Mouse (Mus musculus) liver, embryonic 16.5 days (tissue): ENCODE results near the gene Pard6b. TPM values are rescaled to one million over a fixed set of nuclear protein-coding genes. Genes with fewer than 3 reads are reported as not detected.

Experiments used
- ATAC-seq: fragments of 200-750 bp; cut with Nextera tagmentation; 2 replicates; pipeline ENCODE4 v1.8.0; 2017; ENCODE audit warnings: low read depth, mild to moderate bottlenecking, moderate number of reproducible peaks, moderate library complexity
- H3K27ac ChIP-seq: fragments of 300-500 bp; sonication (generic); 2 replicates; pipeline ENCODE4 v1.5.1; 2014; ENCODE audit warnings: mild to moderate bottlenecking, low read length
- H3K27me3 ChIP-seq: fragments of 300-500 bp; sonication (generic); 2 replicates; pipeline ENCODE4 v1.6.1; 2014; ENCODE audit warnings: low read depth, low read length, mixed read lengths; ENCODE audit not compliant: control insufficient read depth, insufficient read depth
- H3K36me3 ChIP-seq: fragments of 300-500 bp; sonication (generic); 2 replicates; pipeline ENCODE4 v1.6.1; 2014; ENCODE audit warnings: mild to moderate bottlenecking; ENCODE audit not compliant: control insufficient read depth, insufficient read depth
- H3K4me1 ChIP-seq: fragments of 300-500 bp; sonication (generic); 2 replicates; pipeline ENCODE4 v1.6.1; 2014; ENCODE audit warnings: low read depth, low read length, mixed read lengths; ENCODE audit not compliant: control insufficient read depth
- H3K4me2 ChIP-seq: fragments of 300-500 bp; sonication (generic); 2 replicates; pipeline ENCODE4 v1.6.1; 2014; ENCODE audit warnings: low read depth, low read length, mixed read lengths
- H3K4me3 ChIP-seq: fragments of 300-500 bp; sonication (generic); 2 replicates; pipeline ENCODE4 v1.5.1; 2014; ENCODE audit warnings: low read depth, mild to moderate bottlenecking, low read length
- H3K9ac ChIP-seq: fragments of 300-500 bp; sonication (generic); 2 replicates; pipeline ENCODE4 v1.6.1; 2014; ENCODE audit warnings: low read depth, low read length
- H3K9me3 ChIP-seq: fragments of 300-500 bp; sonication (generic); replicated peaks from 2 replicates; pipeline ENCODE4 v1.6.1; 2016; ENCODE audit warnings: low read length; ENCODE audit not compliant: control insufficient read depth
- WGBS: fragments of 180-500 bp; shearing (Covaris S2); extraction: QIAGEN DNeasy Blood & Tissue Kit; methylation state at CpG from one replicate; pipeline ENCODE4 v1.1.7; 2014; ENCODE audit not compliant: insufficient replicate concordance; 5-methylcytosine and 5-hydroxymethylcytosine counted together
- polyA plus RNA-seq: library from polyadenylated mRNA; unstranded; fragments of >200 nt; fragmentation: Nextera tagmentation; extraction: Ambion mirVana; gene quantifications from 2 replicates; pipeline ENCODE4 v1.2.1, GENCODE M21; 2015

The Pard6b gene
- polyA plus RNA-seq: 2.3 and 2.7 TPM in 2 replicates

GRCm38 (mm10) chr2:168080431-168081246 is at the start of gene Pard6b:
Pard6b (plus strand) TSS chr2:168081004.
- peaks cover 17% of the 10 kb centered on the region for H3K4me1 ChIP-seq
- peak; percentile 89 for ATAC-seq
- H3K9ac ChIP-seq: peak within 1 kb of the TSS; percentile 69
- peak within 1 kb of the TSS; percentile 98 for H3K4me2 ChIP-seq
- WGBS: under 1% methylated on average over 67 of the region's 110 CpGs
- no peaks in the 10 kb centered on the region for H3K36me3 ChIP-seq
- peak within 1 kb of the TSS; percentile 46; the same call in 1 of the 2 replicates for H3K27ac ChIP-seq
- H3K27me3 ChIP-seq: peaks cover 14% of the 10 kb centered on the region
- no peaks in the 10 kb centered on the region for H3K9me3 ChIP-seq
- H3K4me3 ChIP-seq: peak within 1 kb of the TSS; percentile 69

GRCm38 (mm10) chr2:168031842-168032241 is 49.0 kb upstream of the Pard6b start:
- no peak for ATAC-seq

GRCm38 (mm10) chr2:168033905-168034304 is 46.9 kb upstream of the Pard6b start:
- no peak overlapping the region for H3K27ac ChIP-seq
- peak; percentile 53 for ATAC-seq
- no peaks in the 10 kb centered on the region for H3K9me3 ChIP-seq
- no peak overlapping the region for H3K4me2 ChIP-seq
- 19% methylated on average over 10 of the region's 10 CpGs for WGBS
- no peak overlapping the region for H3K4me3 ChIP-seq
- H3K9ac ChIP-seq: no peak overlapping the region
- peaks cover 6% of the 10 kb centered on the region for H3K4me1 ChIP-seq
- no peaks in the 10 kb centered on the region for H3K27me3 ChIP-seq
- H3K36me3 ChIP-seq: no peaks in the 10 kb centered on the region

More at GRCm38 (mm10) chr2:168031842-168032241, 49.0 kb upstream of the Pard6b start:
- peaks cover 5% of the 10 kb centered on the region for H3K9me3 ChIP-seq
- H3K9ac ChIP-seq: no peak overlapping the region
- no peaks in the 10 kb centered on the region for H3K36me3 ChIP-seq
- H3K27ac ChIP-seq: no peak overlapping the region
- no peak overlapping the region for H3K4me3 ChIP-seq
- H3K27me3 ChIP-seq: no peaks in the 10 kb centered on the region
- no peak overlapping the region for H3K4me2 ChIP-seq
- peaks cover 6% of the 10 kb centered on the region for H3K4me1 ChIP-seq
- 61% methylated on average over 2 of the region's 2 CpGs for WGBS

- H3K36me3 ChIP-seq: no peaks in the 10 kb centered on the region
- no peak overlapping the region for H3K9ac ChIP-seq
- H3K4me3 ChIP-seq: no peak overlapping the region
- ATAC-seq: no peak
- H3K4me2 ChIP-seq: no peak overlapping the region
- 60% methylated on average over 6 of the region's 6 CpGs for WGBS
- no peak overlapping the region for H3K27ac ChIP-seq
- H3K4me1 ChIP-seq: peaks cover 6% of the 10 kb centered on the region
- H3K27me3 ChIP-seq: no peaks in the 10 kb centered on the region
- H3K9me3 ChIP-seq: no peaks in the 10 kb centered on the region
These were observed 44.9 kb upstream of the Pard6b start for GRCm38 (mm10) chr2:168035907-168036306.

GRCm38 (mm10) chr2:168037063-168037462 is 43.7 kb upstream of the Pard6b start:
- no peak for ATAC-seq
- Histone ChIP-seq H3K9me3 (no peaks in the 10 kb centered on the region), H3K27ac (no peak overlapping the region), H3K4me3 (no peak overlapping the region), H3K36me3 (no peaks in the 10 kb centered on the region), H3K4me2 (no peak overlapping the region), H3K9ac (no peak overlapping the region), H3K27me3 (no peaks in the 10 kb centered on the region), H3K4me1 (peaks cover 6% of the 10 kb centered on the region)
- 40% methylated on average over 3 of the region's 3 CpGs for WGBS

- no peak overlapping the region for H3K9ac ChIP-seq
- H3K4me3 ChIP-seq: no peak overlapping the region
- H3K27me3 ChIP-seq: no peaks in the 10 kb centered on the region
- WGBS: 55% methylated on average over 3 of the region's 3 CpGs
- H3K4me1 ChIP-seq: peaks cover 3% of the 10 kb centered on the region; the same call in 1 of the 2 replicates
- H3K36me3 ChIP-seq: no peaks in the 10 kb centered on the region
- no peaks in the 10 kb centered on the region for H3K9me3 ChIP-seq
- no peak for ATAC-seq
- H3K4me2 ChIP-seq: no peak overlapping the region
- H3K27ac ChIP-seq: no peak overlapping the region
These were observed 40.1 kb upstream of the Pard6b start for GRCm38 (mm10) chr2:168040751-168041150.

GRCm38 (mm10) chr2:168042019-168042418 is 38.8 kb upstream of the Pard6b start:
- Histone ChIP-seq H3K4me1 (peaks cover 3% of the 10 kb centered on the region; the same call in 1 of the 2 replicates), H3K9me3 (no peaks in the 10 kb centered on the region), H3K4me3 (no peak overlapping the region), H3K9ac (no peak overlapping the region), H3K27ac (no peak overlapping the region), H3K36me3 (no peaks in the 10 kb centered on the region), H3K27me3 (no peaks in the 10 kb centered on the region), H3K4me2 (no peak overlapping the region)
- no peak for ATAC-seq
- 74% methylated on average over 6 of the region's 6 CpGs for WGBS

GRCm38 (mm10) chr2:168044681-168045287 is 36.0 kb upstream of the Pard6b start:
- no peak overlapping the region for H3K4me3 ChIP-seq
- no peaks in the 10 kb centered on the region for H3K9me3 ChIP-seq
- H3K4me2 ChIP-seq: no peak overlapping the region
- peaks cover 3% of the 10 kb centered on the region; the same call in 1 of the 2 replicates for H3K4me1 ChIP-seq
- H3K27ac ChIP-seq: no peak overlapping the region
- peaks cover 10% of the 10 kb centered on the region for H3K27me3 ChIP-seq
- no peak overlapping the region for H3K9ac ChIP-seq
- peak; percentile 62 for ATAC-seq
- 59% methylated on average over 10 of the region's 10 CpGs for WGBS
- H3K36me3 ChIP-seq: no peaks in the 10 kb centered on the region

- H3K4me2 ChIP-seq: no peak overlapping the region
- 72% methylated on average over 13 of the region's 13 CpGs for WGBS
- no peaks in the 10 kb centered on the region for H3K36me3 ChIP-seq
- peaks cover 15% of the 10 kb centered on the region for H3K27me3 ChIP-seq
- no peak overlapping the region for H3K27ac ChIP-seq
- peaks cover 3% of the 10 kb centered on the region; the same call in 1 of the 2 replicates for H3K4me1 ChIP-seq
- H3K9ac ChIP-seq: no peak overlapping the region
- ATAC-seq: no peak
- no peaks in the 10 kb centered on the region for H3K9me3 ChIP-seq
- H3K4me3 ChIP-seq: no peak overlapping the region
These were observed 35.4 kb upstream of the Pard6b start for GRCm38 (mm10) chr2:168045357-168045756.
